Mouse (Mus musculus): ENCODE data around the gene Klf7. TPM values are rescaled to one million over a fixed set of nuclear protein-coding genes. Genes with fewer than 3 reads are reported as not detected.

Gene Klf7
- polyA plus RNA-seq, 1 experiment from 2014 or later = 13.9 TPM

DNA sequence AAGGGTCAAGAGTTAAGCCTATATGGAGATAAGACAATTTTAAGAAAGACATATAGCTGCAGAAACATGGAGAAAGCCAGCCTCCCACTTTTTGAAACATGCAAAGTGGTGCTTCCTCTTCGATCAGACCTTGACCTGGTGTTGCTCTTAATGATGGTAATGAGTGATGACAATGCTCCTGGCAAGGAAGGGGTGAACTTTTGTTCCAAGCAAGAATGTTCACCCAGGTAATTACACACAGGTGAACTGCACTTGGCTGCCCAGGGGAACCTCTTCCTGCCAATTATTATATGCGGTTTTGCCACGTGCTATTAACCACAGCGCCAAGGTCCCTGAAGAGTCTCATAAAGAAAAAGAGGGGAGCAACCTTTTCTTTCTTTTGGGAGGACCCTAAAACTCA lies 36.7 kb downstream of the Klf7 start:
- ATAC-seq (ENCODE audit: insufficient number of reproducible peaks, insufficient read depth, low FRiP score, low TSS enrichment, low read depth) = no peak
- no peaks in the 10 kb centered on the region for H3K36me3 ChIP-seq
- 45% methylated on average over 4 of the region's 4 CpGs for WGBS

DNA sequence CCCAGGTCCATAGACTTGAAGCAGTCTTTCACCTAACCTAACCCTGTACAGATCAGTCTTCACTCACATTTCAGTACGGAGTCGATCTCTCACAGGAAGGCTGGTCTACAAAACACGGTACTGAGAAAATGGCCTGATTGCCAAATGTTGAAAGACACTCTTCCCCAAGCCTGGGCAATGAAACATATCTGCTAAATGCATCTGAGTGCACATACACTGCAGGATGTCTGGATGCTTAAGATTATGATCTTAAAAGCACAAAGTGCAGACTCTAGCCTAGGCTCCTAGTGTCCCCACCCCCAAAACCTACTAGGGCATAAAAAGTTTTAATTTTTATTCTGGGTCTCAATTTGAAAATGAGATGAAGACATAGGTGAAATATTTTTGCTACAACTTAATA lies 37.4 kb downstream of the Klf7 start:
- H3K27me3 ChIP-seq = no peaks in the 10 kb centered on the region
- no peak for ATAC-seq (ENCODE audit: insufficient number of reproducible peaks, insufficient read depth, low FRiP score, low TSS enrichment, low read depth)
- H3K4me1 ChIP-seq (replicated peaks) = peaks cover 39% of the 10 kb centered on the region
- H3K4me2 ChIP-seq = no peak overlapping the region
- H3K36me3 ChIP-seq = no peaks in the 10 kb centered on the region
- 86% methylated on average over 3 of the region's 3 CpGs for WGBS
- no peak overlapping the region for H3K27ac ChIP-seq
- no peak overlapping the region for H3K9ac ChIP-seq (replicated peaks)
- H3K9me3 ChIP-seq = no peaks in the 10 kb centered on the region
- H3K4me3 ChIP-seq (replicated peaks) = no peak overlapping the region

More for the DNA sequence above, 36.7 kb downstream of the Klf7 start:
- Histone ChIP-seq H3K4me1 (replicated peaks) (peaks cover 39% of the 10 kb centered on the region), H3K27ac (no peak overlapping the region), H3K4me3 (replicated peaks) (no peak overlapping the region), H3K9ac (replicated peaks) (no peak overlapping the region), H3K27me3 (no peaks in the 10 kb centered on the region), H3K4me2 (no peak overlapping the region), H3K9me3 (no peaks in the 10 kb centered on the region)

DNA sequence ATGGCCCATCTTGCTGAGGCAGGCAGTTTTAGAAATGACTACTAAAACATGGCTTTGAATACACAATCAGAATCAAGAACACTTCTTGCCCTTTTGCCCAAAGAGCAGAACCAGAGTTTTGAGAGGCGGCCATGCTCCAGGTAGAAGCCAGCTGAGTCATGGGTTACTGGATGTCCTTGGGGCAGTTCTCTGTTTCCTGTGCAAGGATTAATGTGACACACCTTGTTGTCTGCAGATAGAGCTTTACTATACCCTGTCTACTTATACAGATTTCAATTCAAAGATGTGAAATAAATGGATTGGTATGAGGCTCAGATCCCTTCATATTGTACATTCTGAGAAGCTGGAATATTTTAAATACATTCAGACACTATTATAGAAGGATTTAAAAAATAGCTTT lies 40.3 kb downstream of the Klf7 start:
- peaks cover 14% of the 10 kb centered on the region for H3K36me3 ChIP-seq
- no peak overlapping the region for H3K4me2 ChIP-seq
- no peak overlapping the region for H3K9ac ChIP-seq (replicated peaks)
- no peaks in the 10 kb centered on the region for H3K27me3 ChIP-seq
- ATAC-seq (ENCODE audit: insufficient number of reproducible peaks, insufficient read depth, low FRiP score, low TSS enrichment, low read depth) = no peak
- no peaks in the 10 kb centered on the region for H3K9me3 ChIP-seq
- H3K4me3 ChIP-seq (replicated peaks) = no peak overlapping the region
- H3K4me1 ChIP-seq (replicated peaks) = peaks cover 23% of the 10 kb centered on the region
- WGBS = 84% methylated on average over 1 of the region's 1 CpGs
- no peak overlapping the region for H3K27ac ChIP-seq

DNA sequence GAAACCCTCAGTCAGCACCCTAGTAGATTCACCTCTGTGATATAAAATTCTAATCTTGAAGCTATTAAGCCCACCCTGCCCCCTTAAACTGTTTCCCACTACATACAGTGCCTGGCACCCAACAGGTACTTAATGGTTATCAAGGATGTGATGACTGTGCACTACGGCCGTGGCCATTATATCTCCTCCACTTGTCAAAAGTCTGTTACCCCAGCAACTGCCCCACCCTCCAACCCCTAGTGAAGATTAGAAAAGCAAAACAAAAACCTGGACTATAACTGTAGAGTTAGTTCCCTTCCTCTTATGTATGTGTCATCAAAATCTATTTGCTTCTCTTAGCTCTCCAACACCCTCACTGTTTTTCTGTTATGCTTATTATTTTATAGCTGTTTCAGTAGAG lies 40.9 kb downstream of the Klf7 start:
- Histone ChIP-seq H3K4me3 (replicated peaks) (no peak overlapping the region), H3K4me1 (replicated peaks) (peaks cover 23% of the 10 kb centered on the region), H3K27me3 (no peaks in the 10 kb centered on the region), H3K9me3 (no peaks in the 10 kb centered on the region), H3K9ac (replicated peaks) (no peak overlapping the region), H3K36me3 (peaks cover 18% of the 10 kb centered on the region), H3K27ac (no peak overlapping the region), H3K4me2 (no peak overlapping the region)
- 72% methylated on average over 2 of the region's 2 CpGs for WGBS
- ATAC-seq (ENCODE audit: insufficient number of reproducible peaks, insufficient read depth, low FRiP score, low TSS enrichment, low read depth) = no peak

DNA sequence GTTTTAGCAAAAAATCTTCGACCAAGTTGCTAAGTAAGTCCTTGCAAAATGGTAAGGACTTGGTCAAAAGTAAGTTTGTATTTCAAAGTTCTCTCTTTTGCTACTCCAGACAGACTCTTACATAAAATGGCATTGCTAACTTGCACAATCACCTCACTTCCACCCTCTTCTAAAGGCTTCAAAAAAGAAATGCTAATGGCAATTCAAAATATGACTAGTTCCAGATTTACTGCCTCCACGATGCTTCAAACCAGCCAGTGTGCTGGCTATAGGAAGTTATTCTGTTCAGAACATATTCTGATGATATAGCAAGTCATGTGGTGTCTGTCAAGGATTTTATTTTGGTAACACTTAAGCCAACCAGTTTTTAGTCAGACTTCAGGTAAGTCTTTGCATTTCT lies 41.8 kb downstream of the Klf7 start:
- Histone ChIP-seq H3K9me3 (no peaks in the 10 kb centered on the region), H3K4me3 (replicated peaks) (no peak overlapping the region), H3K36me3 (peaks cover 18% of the 10 kb centered on the region), H3K9ac (replicated peaks) (no peak overlapping the region), H3K4me1 (replicated peaks) (peaks cover 19% of the 10 kb centered on the region), H3K4me2 (no peak overlapping the region), H3K27me3 (no peaks in the 10 kb centered on the region), H3K27ac (no peak overlapping the region)
- no peak for ATAC-seq (ENCODE audit: insufficient number of reproducible peaks, insufficient read depth, low FRiP score, low TSS enrichment, low read depth)
- WGBS = 87% methylated on average over 2 of the region's 2 CpGs

DNA sequence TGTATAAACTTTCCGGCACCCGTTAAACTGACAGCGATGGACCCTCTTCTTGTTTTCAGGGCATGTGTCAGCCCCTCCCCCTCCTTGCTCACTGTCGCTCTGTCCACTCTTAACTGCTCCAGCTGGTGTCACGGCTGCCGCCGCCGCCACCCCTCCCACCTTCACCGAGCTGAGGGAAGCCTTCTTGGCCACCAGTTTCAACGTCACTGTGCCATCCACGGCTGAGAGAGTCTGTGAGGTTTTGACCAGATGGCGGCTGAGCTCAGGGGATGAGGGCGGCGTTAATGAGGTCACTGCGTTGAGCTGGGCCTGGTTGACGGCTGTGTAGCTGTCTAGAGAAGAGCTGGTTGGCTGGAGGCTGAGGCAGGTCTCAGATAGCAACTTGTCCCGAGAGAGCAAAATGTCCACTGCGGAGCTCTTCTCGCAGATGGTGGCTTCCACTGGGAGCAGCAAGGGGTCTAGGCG lies 43.3 kb downstream of the Klf7 start:
- no peak for ATAC-seq (ENCODE audit: insufficient number of reproducible peaks, insufficient read depth, low FRiP score, low TSS enrichment, low read depth)
- Histone ChIP-seq H3K9ac (replicated peaks) (no peak overlapping the region), H3K4me2 (no peak overlapping the region), H3K27me3 (no peaks in the 10 kb centered on the region), H3K4me1 (replicated peaks) (peaks cover 6% of the 10 kb centered on the region), H3K4me3 (replicated peaks) (no peak overlapping the region), H3K36me3 (peaks cover 18% of the 10 kb centered on the region), H3K9me3 (no peaks in the 10 kb centered on the region), H3K27ac (no peak overlapping the region)
- WGBS = 79% methylated on average over 20 of the region's 20 CpGs

DNA sequence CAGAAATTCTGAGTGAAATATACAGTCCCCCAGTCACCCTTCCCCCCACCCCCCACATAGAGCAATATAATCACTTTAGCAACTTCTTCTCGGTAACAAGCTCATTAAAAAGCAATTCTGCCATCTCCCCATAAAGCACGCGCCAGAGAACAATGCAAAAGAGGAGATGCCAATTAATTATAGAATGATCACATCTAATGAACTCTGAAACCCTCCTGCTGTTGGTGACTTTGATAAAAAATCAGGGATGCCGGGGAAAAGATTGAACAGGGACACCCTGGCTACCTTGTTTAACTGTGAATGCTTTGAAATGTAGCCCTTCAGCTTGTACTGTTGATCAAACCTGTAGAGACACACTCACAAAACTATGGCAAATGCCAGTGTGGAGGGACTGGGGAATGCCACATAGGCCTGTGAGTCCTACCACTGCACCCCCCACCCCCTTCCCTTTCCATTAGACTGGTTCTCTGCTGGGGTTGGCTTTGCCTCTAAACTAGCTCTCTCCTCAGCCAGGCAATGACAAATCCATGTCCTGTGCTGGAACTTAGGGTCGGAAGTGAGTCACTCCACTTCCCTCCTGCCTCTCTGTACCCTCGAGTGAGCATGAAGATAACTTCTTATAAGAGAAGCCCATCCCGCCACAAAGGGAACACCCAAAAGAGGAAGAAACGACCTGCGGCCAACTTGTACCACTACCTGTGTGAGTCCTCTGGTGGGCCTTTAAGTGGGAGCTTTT lies 43.9 kb downstream of the Klf7 start:
- Histone ChIP-seq H3K36me3 (peaks cover 18% of the 10 kb centered on the region), H3K4me1 (replicated peaks) (peaks cover 4% of the 10 kb centered on the region; the same call in 1 of the 2 replicates), H3K4me2 (no peak overlapping the region), H3K27ac (no peak overlapping the region), H3K9ac (replicated peaks) (no peak overlapping the region), H3K9me3 (no peaks in the 10 kb centered on the region), H3K27me3 (no peaks in the 10 kb centered on the region), H3K4me3 (replicated peaks) (no peak overlapping the region)
- 68% methylated on average over 9 of the region's 9 CpGs for WGBS
- no peak for ATAC-seq (ENCODE audit: insufficient number of reproducible peaks, insufficient read depth, low FRiP score, low TSS enrichment, low read depth)

DNA sequence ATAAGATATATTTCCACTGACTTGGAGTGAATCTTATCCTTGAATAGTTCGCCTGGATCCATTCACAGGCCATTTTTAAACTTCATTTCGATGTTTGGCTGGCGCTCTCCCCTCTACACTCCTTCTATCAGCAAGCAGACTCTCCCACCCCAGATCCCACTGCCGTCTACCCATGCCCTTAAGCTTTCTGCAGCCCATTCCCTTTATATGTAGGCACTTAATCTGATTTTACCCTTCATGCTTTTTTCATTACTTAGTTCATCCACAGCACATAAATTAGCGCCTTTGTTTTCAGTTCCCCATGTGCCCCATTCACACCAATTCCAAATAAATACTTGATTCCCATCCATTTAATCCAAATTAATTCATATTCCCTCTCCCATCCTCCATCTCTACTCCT lies 48.0 kb downstream of the Klf7 start:
- H3K36me3 ChIP-seq = peaks cover 17% of the 10 kb centered on the region
- no peak overlapping the region for H3K4me3 ChIP-seq (replicated peaks)
- no peaks in the 10 kb centered on the region for H3K4me1 ChIP-seq (replicated peaks)
- ATAC-seq (ENCODE audit: insufficient number of reproducible peaks, insufficient read depth, low FRiP score, low TSS enrichment, low read depth) = no peak
- H3K27me3 ChIP-seq = no peaks in the 10 kb centered on the region
- H3K9me3 ChIP-seq = no peaks in the 10 kb centered on the region
- no peak overlapping the region for H3K4me2 ChIP-seq
- 88% methylated on average over 5 of the region's 5 CpGs for WGBS
- H3K27ac ChIP-seq = no peak overlapping the region
- H3K9ac ChIP-seq (replicated peaks) = no peak overlapping the region

DNA sequence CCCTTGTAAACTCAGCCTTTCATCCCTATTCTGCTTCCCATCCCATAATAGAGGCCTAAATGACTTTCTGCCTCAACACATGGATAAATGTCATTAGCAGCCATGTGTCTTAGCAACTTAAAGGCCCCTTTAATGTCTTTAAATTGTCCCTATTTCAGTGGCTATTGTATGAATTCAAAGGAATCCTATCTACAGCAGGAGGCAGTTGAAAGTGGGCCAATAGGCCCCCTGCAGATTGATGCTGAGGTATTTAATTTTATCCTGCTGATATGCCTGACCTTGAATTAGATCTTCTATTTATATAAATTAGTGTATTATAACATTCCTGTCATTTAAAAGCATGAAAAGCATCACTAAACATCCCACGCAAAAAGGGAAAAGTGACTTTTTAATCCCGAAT lies 51.1 kb downstream of the Klf7 start:
- Histone ChIP-seq H3K9me3 (no peaks in the 10 kb centered on the region), H3K4me3 (replicated peaks) (no peak overlapping the region), H3K4me2 (no peak overlapping the region), H3K36me3 (no peaks in the 10 kb centered on the region), H3K9ac (replicated peaks) (no peak overlapping the region), H3K27ac (no peak overlapping the region), H3K27me3 (no peaks in the 10 kb centered on the region), H3K4me1 (replicated peaks) (peaks cover 4% of the 10 kb centered on the region)
- WGBS = 86% methylated on average over 2 of the region's 2 CpGs
- ATAC-seq (ENCODE audit: insufficient number of reproducible peaks, insufficient read depth, low FRiP score, low TSS enrichment, low read depth) = no peak

DNA sequence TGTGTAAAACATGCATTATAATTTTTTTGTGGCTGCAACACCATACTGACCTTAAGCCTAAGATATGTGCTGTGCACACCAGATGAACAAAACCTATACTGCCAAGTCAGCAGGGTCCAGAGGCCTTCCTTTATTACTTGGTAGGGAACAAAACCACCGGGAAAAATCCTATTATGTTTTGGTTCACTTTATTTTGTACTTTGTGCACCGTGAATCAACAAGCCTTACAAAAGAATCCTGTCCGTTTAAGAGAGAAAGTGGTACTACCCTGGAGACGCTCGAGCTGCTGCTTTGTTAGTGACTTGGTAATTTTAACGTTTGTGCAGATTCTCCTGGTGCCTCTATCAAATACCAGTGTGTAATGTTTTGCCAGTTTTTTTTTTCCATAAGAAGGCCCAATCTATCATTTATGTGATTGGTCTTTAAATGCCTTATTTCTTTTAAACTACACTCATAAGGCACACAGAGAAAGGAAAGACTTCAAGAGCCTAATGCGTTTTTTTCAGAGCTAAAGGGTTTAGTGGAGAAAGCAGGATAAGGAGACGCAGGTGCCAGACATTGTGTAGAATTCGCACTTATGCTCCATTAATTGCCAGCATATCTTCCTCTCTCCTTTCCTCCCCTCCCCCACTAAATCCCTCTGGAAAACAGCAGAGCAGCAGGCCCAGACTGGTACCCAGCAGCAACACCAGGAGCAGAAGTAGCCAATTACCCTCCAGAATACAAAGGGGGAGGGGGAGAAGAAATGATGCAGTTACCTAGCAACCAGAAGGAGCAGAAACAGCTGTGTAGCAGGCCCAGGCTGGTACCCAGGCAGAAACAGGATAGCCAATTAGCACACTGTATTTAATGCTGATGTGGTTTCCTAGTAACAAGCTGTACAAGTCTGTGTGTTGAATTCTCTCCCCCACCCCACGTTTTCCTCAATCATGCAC lies 55.5 kb downstream of the Klf7 start:
- 53% methylated on average over 10 of the region's 10 CpGs for WGBS
- H3K27ac ChIP-seq = no peak overlapping the region
- ATAC-seq (ENCODE audit: insufficient number of reproducible peaks, insufficient read depth, low FRiP score, low TSS enrichment, low read depth) = peak; percentile 88
- no peaks in the 10 kb centered on the region for H3K9me3 ChIP-seq
- no peak overlapping the region for H3K4me3 ChIP-seq (replicated peaks)
- H3K9ac ChIP-seq (replicated peaks) = no peak overlapping the region
- H3K4me1 ChIP-seq (replicated peaks) = peaks cover 7% of the 10 kb centered on the region
- no peaks in the 10 kb centered on the region for H3K36me3 ChIP-seq
- no peak overlapping the region for H3K4me2 ChIP-seq
- no peaks in the 10 kb centered on the region for H3K27me3 ChIP-seq

DNA sequence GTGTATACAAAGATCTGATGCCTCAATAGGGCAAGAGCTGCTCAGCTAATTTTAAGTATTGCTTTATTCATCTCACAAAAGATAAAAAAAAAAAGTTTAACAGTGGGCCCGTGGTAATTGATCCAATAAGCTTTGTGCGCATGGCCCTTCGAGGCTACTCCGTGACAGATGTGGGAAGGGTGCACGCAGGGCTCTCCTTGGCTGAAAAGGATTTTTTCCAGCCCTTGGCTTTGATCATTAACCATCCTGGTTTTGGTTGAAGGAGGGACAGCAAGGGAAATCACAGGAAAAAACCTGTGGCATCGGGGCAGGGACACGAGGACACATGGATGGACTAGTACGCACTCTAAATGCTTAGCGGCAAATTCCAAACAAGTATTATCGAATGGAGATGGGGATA lies 60.6 kb downstream of the Klf7 start:
- no peaks in the 10 kb centered on the region for H3K27me3 ChIP-seq
- H3K27ac ChIP-seq = no peak overlapping the region
- H3K4me3 ChIP-seq (replicated peaks) = no peak overlapping the region
- peaks cover 22% of the 10 kb centered on the region for H3K4me1 ChIP-seq (replicated peaks)
- no peak for ATAC-seq (ENCODE audit: insufficient number of reproducible peaks, insufficient read depth, low FRiP score, low TSS enrichment, low read depth)
- H3K9me3 ChIP-seq = peaks cover 5% of the 10 kb centered on the region; the same call in 1 of the 2 replicates
- no peaks in the 10 kb centered on the region for H3K36me3 ChIP-seq
- H3K9ac ChIP-seq (replicated peaks) = no peak overlapping the region
- 76% methylated on average over 10 of the region's 10 CpGs for WGBS
- H3K4me2 ChIP-seq = no peak overlapping the region
